Mouse (Mus musculus): Measurements from ENCODE around the gene Myo15b. TPM values are rescaled to one million over a fixed set of nuclear protein-coding genes. Genes with fewer than 3 reads are reported as not detected.
A peak's percentile ranks its signal among the peaks of the same experiment; 100 is the strongest.
"Not testable (repeated sequence)": the region's sequence is repeated elsewhere in the genome, so short reads cannot be mapped to it uniquely, and the experiment has no call there.

The Myo15b gene
- polyA plus RNA-seq, 1 experiment from 2014 or later, result 95.2 TPM

GRCm38 (mm10) chr11:115845819-115846218 is 12.4 kb upstream of the Myo15b start:
- no peak overlapping the region for H3K27ac ChIP-seq
- H3K9ac ChIP-seq, result no peak overlapping the region
- H3K4me3 ChIP-seq (replicated peaks), result no peak overlapping the region
- ATAC-seq, result no peak
- no peaks in the 10 kb centered on the region for H3K9me3 ChIP-seq
- no peak overlapping the region for H3K4me2 ChIP-seq (replicated peaks)
- peaks cover 22% of the 10 kb centered on the region for H3K36me3 ChIP-seq
- WGBS, result 96% methylated on average over 2 of the region's 2 CpGs
- H3K27me3 ChIP-seq (replicated peaks), result no peaks in the 10 kb centered on the region
- H3K4me1 ChIP-seq (replicated peaks), result peaks cover 27% of the 10 kb centered on the region

DNA sequence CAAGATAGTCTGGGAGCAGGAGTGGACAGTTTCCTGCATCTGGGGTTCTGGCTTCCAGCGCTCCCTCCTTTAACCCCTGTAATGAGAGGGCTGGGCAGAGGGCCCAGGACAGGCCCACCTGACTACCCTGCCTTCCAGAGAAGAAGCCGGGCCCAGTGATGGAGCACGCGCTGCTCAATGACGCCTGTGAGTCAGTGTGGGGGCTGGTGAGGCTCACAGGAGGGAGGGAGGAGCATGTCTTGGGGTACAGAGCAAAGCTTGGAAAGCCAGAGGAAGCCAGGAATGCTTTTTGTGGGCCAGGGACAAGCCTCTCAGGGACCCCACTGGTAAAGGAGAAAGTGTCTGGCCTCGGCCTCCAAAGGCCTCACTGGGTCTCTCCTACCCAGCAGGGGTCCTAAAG is 3.5 kb upstream of the Myo15b start:
- H3K36me3 ChIP-seq, result peaks cover 47% of the 10 kb centered on the region
- no peaks in the 10 kb centered on the region for H3K9me3 ChIP-seq
- H3K27ac ChIP-seq, result no peak overlapping the region
- H3K9ac ChIP-seq, result no peak overlapping the region
- no peak overlapping the region for H3K4me3 ChIP-seq (replicated peaks)
- ATAC-seq, result no peak
- peaks cover 16% of the 10 kb centered on the region for H3K4me1 ChIP-seq (replicated peaks)
- no peak overlapping the region for H3K4me2 ChIP-seq (replicated peaks)
- WGBS, result 79% methylated on average over 6 of the region's 6 CpGs
- H3K27me3 ChIP-seq (replicated peaks), result peaks cover 20% of the 10 kb centered on the region

- H3K4me2 ChIP-seq (replicated peaks); H3K9ac ChIP-seq; H3K27ac ChIP-seq; H3K4me3 ChIP-seq (replicated peaks); ATAC-seq; H3K9me3 ChIP-seq: not testable (repeated sequence)
- 95% methylated on average over 4 of the region's 4 CpGs for WGBS
- Histone ChIP-seq H3K4me1 (replicated peaks) (peaks cover 16% of the 10 kb centered on the region), H3K27me3 (replicated peaks) (peaks cover 35% of the 10 kb centered on the region), H3K36me3 (peaks cover 26% of the 10 kb centered on the region)
These were observed 1.1 kb upstream of the Myo15b start for GRCm38 (mm10) chr11:115857146-115857545.

DNA sequence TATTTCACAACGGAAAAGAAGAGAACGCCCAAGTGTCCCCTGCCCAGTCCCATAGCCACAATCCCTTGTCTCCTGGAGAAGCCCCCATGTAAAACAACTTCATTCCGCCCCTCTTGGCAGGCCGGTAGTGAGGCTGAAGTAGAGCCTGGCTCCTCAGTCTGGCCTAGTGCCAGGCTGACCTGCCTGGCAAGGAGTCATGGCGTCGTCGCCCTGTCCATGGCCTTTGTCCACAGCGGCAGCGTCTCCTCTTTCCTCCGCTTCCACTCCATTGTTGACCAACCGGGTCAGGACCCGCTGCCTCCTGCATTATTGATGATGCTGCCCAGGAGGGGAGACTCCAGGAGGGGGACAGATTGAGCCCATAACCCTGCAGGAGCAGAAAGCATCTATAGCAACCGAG is 270 bp upstream of the Myo15b start:
- H3K4me2 ChIP-seq (replicated peaks), result no peak overlapping the region
- H3K9ac ChIP-seq, result no peak overlapping the region
- no peak overlapping the region for H3K27ac ChIP-seq
- peaks cover 16% of the 10 kb centered on the region for H3K4me1 ChIP-seq (replicated peaks)
- WGBS, result 53% methylated on average over 13 of the region's 13 CpGs
- peaks cover 35% of the 10 kb centered on the region for H3K27me3 ChIP-seq (replicated peaks)
- peaks cover 21% of the 10 kb centered on the region for H3K36me3 ChIP-seq
- 0 out of 2 replicates have a peak overlapping the region, but pooled peaks have one; percentile 2 for H3K4me3 ChIP-seq (replicated peaks)
- ATAC-seq, result no peak
- no peaks in the 10 kb centered on the region for H3K9me3 ChIP-seq

DNA sequence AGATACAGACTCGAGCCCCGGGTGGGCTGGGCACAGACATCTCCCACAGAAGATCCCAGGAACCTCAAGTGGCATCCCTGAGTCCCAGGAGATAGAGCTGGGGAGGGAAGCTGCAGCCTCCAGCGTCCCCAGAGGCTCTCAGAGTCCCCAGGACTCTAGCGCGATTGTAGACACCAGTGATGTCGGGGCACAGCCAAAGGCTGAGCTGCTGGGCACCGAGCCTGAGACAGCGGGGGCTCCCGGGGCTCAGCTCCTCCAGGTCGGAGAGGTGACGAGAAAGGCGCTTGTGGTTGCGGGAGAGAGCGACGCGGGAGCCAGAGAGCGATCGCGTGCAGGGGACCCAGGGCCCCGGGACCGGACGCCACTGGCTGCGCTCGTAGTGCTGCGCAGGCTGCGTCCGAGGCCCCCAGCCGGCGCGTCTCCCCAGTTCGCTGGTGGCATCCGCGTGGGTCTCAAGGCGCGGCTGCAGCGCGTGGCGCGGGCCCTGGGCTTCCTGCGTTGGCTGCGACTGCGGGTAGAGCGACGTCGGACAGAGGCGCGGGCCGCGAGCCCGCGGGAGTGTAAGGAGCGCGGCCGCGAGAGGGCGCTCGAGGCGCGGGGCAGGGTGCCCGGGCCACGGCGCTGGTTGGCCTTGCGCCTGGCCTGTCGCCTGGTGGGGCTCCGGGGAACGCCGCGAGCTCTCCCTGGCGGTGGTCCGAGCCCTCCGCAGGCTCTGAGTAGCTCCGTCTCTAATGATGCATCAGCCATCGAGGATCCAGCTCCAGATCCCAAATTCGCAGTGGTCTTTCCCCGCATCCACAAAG is 1.1 kb downstream of the Myo15b start:
- peaks cover 16% of the 10 kb centered on the region for H3K4me1 ChIP-seq (replicated peaks)
- peak overlapping the region; percentile 46 for H3K4me3 ChIP-seq (replicated peaks)
- H3K27me3 ChIP-seq (replicated peaks), result peaks cover 35% of the 10 kb centered on the region
- H3K9me3 ChIP-seq, result no peaks in the 10 kb centered on the region
- peak; percentile 92 for ATAC-seq
- peak overlapping the region; percentile 46 for H3K9ac ChIP-seq
- WGBS, result 2% methylated on average over 71 of the region's 75 CpGs
- H3K4me2 ChIP-seq (replicated peaks), result peak overlapping the region; percentile 85
- no peak overlapping the region for H3K27ac ChIP-seq
- peaks cover 10% of the 10 kb centered on the region; the same call in 1 of the 2 replicates for H3K36me3 ChIP-seq

DNA sequence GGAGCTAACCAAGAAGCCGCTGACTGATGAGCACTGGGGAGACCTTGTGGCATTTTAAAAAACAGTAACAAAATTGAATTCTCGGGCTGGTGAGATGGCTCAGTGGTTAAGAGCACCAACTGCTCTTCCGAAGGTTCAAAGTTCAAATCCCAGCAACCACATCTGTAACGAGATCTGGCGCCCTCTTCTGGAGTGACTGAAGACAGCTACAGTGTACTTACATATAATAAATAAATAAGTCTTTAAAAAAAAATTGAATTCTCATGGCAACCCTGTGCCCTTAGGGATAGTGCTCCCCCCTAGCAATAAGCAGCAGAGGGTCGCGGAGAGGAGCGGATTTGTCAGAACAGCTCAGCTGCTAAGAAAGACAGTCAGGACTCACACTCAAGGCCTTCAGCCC is 5.7 kb downstream of the Myo15b start:
- no peaks in the 10 kb centered on the region for H3K36me3 ChIP-seq
- H3K9ac ChIP-seq, result no peak overlapping the region
- no peak overlapping the region for H3K4me3 ChIP-seq (replicated peaks)
- H3K9me3 ChIP-seq, result no peaks in the 10 kb centered on the region
- H3K27me3 ChIP-seq (replicated peaks), result peaks cover 21% of the 10 kb centered on the region
- H3K27ac ChIP-seq, result no peak overlapping the region
- no peak for ATAC-seq
- H3K4me1 ChIP-seq (replicated peaks), result peaks cover 7% of the 10 kb centered on the region
- WGBS, result 84% methylated on average over 8 of the region's 8 CpGs
- no peak overlapping the region for H3K4me2 ChIP-seq (replicated peaks)

- no peaks in the 10 kb centered on the region for H3K36me3 ChIP-seq
- WGBS, result 53% methylated on average over 8 of the region's 8 CpGs
- H3K27me3 ChIP-seq (replicated peaks), result no peaks in the 10 kb centered on the region
- H3K9me3 ChIP-seq, result no peaks in the 10 kb centered on the region
- H3K9ac ChIP-seq, result no peak overlapping the region
- H3K4me2 ChIP-seq (replicated peaks), result no peak overlapping the region; the same call in 1 of the 2 replicates
- peak; percentile 85 for ATAC-seq
- no peak overlapping the region for H3K4me3 ChIP-seq (replicated peaks)
- H3K4me1 ChIP-seq (replicated peaks), result peaks cover 14% of the 10 kb centered on the region
- H3K27ac ChIP-seq, result peak overlapping the region; percentile 71
These were observed 11.2 kb downstream of the Myo15b start for GRCm38 (mm10) chr11:115869393-115869792.

DNA sequence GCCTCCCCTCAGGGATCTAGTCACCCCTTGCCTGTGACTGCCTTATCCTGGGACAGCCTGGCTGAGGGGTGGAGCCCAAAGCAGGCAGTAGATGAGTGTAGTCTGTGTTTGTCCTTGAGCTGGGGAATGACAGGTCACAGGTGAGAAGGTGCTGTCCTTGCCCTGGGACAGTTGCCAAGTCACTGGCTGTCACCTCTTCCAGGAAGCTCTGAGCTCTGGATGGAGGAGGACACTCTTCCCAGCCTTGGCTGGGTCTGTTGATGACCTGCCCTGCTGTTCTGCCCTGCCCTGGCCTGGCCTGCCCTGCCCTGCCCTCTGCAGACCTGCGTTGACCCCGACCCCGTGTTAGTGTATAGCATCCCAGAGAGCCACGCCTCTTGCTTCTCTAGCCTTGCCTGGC is 14.2 kb downstream of the Myo15b start:
- Histone ChIP-seq H3K9me3 (no peaks in the 10 kb centered on the region), H3K4me1 (replicated peaks) (peaks cover 18% of the 10 kb centered on the region), H3K9ac (no peak overlapping the region), H3K36me3 (no peaks in the 10 kb centered on the region), H3K27ac (no peak overlapping the region), H3K4me3 (replicated peaks) (no peak overlapping the region), H3K4me2 (replicated peaks) (no peak overlapping the region), H3K27me3 (replicated peaks) (no peaks in the 10 kb centered on the region)
- 41% methylated on average over 4 of the region's 4 CpGs for WGBS
- peak; percentile 6; the same call in 1 of the 2 replicates for ATAC-seq

DNA sequence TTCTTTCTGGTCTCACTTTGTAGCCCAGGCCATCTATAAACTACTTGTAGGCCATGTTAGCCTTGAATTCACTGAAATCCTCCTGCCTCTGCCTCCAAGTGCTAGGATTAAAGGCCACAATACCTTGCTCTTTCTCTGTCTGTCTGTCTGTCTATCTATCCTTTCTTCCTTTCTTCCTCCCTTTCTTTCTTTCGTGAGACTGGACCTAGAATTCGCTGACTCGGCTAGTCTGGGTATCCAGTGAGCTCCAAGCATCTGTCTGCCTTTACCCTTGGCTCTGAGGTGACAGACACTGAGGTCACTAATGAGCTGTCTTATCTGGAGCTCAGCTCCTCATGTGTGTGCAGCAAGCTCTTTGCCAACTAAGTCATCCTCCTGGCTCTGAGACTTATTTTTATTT is 17.7 kb downstream of the Myo15b start:
- Histone ChIP-seq H3K9me3 (no peaks in the 10 kb centered on the region), H3K4me2 (replicated peaks) (no peak overlapping the region), H3K4me1 (replicated peaks) (peaks cover 21% of the 10 kb centered on the region), H3K4me3 (replicated peaks) (no peak overlapping the region), H3K9ac (no peak overlapping the region), H3K36me3 (no peaks in the 10 kb centered on the region), H3K27me3 (replicated peaks) (no peaks in the 10 kb centered on the region), H3K27ac (no peak overlapping the region)
- 89% methylated on average over 3 of the region's 3 CpGs for WGBS
- ATAC-seq, result no peak

DNA sequence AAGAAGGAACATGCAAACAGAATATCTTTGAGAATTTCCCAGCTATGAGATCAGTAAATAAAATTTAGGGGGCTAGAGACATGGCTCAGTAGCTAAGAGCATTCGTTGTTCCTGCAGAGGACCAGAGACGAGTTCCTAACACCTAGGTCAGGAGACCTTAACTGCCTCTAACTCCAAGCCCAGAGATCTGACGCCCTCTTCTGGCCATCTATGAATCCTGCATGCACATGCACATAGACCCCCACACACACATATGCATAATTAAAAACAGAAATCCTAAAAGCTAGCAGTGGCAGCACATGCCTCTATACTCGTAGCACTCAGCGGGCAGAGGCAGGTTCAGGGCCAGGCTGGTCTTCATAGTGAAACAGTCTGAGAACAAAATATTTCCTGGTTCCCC is 18.2 kb downstream of the Myo15b start:
- H3K36me3 ChIP-seq, result no peaks in the 10 kb centered on the region
- H3K9ac ChIP-seq, result no peak overlapping the region
- no peaks in the 10 kb centered on the region for H3K27me3 ChIP-seq (replicated peaks)
- WGBS, result 76% methylated on average over 5 of the region's 5 CpGs
- no peak for ATAC-seq
- H3K9me3 ChIP-seq, result no peaks in the 10 kb centered on the region
- peak overlapping the region; percentile 29; the same call in 1 of the 2 replicates for H3K4me2 ChIP-seq (replicated peaks)
- H3K4me3 ChIP-seq (replicated peaks), result no peak overlapping the region
- peak overlapping the region; percentile 86; the same call in 1 of the 2 replicates for H3K27ac ChIP-seq
- peaks cover 21% of the 10 kb centered on the region for H3K4me1 ChIP-seq (replicated peaks)

DNA sequence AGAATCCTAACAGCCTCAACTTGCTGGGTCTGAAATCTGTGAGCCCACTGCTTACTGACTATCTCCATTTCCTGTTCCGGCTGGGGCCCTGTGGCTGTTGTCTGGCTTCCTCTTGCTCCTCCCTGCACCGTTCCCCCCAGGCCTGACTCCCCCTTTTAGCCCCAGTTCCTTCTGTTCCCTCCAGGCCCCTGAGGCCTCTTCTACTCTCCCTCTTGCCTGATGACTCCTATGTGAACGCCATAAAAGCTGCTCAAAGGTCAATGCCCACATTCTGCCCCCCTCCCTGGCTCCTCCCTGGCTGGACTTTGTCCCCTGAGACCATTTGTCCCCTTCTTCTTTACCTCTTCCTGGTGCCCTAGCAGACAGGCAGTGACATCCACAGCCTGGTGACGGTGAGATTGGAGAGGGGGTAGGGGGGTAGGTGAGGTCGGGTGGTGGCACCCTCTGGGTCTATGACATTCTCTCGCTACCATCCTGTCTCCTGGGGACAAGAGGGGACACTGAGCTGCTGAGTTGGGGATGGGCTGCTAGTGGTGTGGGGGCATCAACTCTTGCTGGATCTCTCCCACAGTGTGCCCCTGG is 19.1 kb downstream of the Myo15b start:
- Histone ChIP-seq H3K9me3 (no peaks in the 10 kb centered on the region), H3K4me3 (replicated peaks) (peak overlapping the region; percentile 37), H3K9ac (peak overlapping the region; percentile 21), H3K27ac (peak overlapping the region; percentile 86), H3K27me3 (replicated peaks) (no peaks in the 10 kb centered on the region), H3K4me1 (replicated peaks) (peaks cover 15% of the 10 kb centered on the region), H3K36me3 (0 out of 2 replicates have a peak, but pooled peaks cover 3% of the 10 kb centered on the region), H3K4me2 (replicated peaks) (peak overlapping the region; percentile 53)
- peak; percentile 93 for ATAC-seq
- 32% methylated on average over 6 of the region's 6 CpGs for WGBS

- 0 out of 2 replicates have a peak, but pooled peaks have one; percentile 7 for ATAC-seq
These were observed 19.9 kb downstream of the Myo15b start for GRCm38 (mm10) chr11:115878071-115878470.

More at GRCm38 (mm10) chr11:115878071-115878470, 19.9 kb downstream of the Myo15b start:
- H3K9ac ChIP-seq, result peak overlapping the region; percentile 21
- peak overlapping the region; percentile 53 for H3K4me2 ChIP-seq (replicated peaks)
- peak overlapping the region; percentile 37 for H3K4me3 ChIP-seq (replicated peaks)
- H3K27me3 ChIP-seq (replicated peaks), result no peaks in the 10 kb centered on the region
- peak overlapping the region; percentile 71 for H3K27ac ChIP-seq
- H3K36me3 ChIP-seq, result 0 out of 2 replicates have a peak, but pooled peaks cover 3% of the 10 kb centered on the region
- peaks cover 10% of the 10 kb centered on the region for H3K4me1 ChIP-seq (replicated peaks)
- 56% methylated on average over 8 of the region's 8 CpGs for WGBS
- no peaks in the 10 kb centered on the region for H3K9me3 ChIP-seq
